Mouse (Mus musculus): ENCODE data around the gene Il6st.
A peak's percentile ranks its signal among the peaks of the same experiment; 100 is the strongest.

Gene Il6st

GRCm38 (mm10) chr13:112527186-112527585, 63.3 kb downstream of the Il6st start:
- no peak for DNase-seq (ENCODE audit: low read depth)

GRCm38 (mm10) chr13:112529893-112530292, 66.0 kb downstream of the Il6st start:
- DNase-seq (ENCODE audit: low read depth) = peak; percentile 91

DNA sequence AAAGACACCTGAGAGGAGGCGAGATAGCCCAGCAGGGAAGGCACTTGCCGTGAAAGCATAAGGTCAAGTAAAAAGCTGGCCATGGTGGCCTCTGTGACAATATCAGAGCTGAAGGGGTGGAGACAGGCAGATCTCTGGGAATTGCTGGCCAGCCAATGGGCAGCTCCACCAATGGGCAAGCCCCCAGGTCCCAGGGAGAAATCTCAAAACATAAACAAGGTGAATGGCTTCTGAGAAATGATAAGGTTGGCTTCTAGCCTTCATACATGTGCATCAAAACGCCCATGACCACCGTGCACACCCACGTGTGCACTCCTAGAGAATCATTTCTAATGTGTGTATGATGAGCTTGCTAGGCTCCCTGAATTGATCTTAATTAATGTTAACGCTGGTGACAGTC, 68.4 kb downstream of the Il6st start:
- DNase-seq (ENCODE audit: low read depth) = no peak

DNA sequence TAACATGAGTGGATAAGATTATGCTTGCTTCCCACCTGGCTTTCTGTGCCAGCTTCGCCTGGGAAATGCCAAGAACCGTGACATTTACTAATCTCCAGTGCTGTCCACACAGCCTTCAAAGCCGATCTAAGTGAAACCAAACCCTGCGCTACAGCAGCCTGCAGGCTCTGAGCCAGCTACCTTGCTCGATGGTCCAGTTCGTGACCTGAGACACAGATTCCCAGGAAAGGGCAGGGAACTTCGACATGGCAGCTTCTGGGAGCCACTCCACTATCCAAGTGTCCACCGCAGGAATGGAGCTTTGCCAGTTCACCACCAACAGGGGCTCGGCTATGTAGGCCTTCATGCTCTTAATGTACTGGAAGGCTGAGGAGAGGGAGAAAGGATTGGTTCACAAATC, 69.7 kb downstream of the Il6st start:
- no peak for DNase-seq (ENCODE audit: low read depth)

DNA sequence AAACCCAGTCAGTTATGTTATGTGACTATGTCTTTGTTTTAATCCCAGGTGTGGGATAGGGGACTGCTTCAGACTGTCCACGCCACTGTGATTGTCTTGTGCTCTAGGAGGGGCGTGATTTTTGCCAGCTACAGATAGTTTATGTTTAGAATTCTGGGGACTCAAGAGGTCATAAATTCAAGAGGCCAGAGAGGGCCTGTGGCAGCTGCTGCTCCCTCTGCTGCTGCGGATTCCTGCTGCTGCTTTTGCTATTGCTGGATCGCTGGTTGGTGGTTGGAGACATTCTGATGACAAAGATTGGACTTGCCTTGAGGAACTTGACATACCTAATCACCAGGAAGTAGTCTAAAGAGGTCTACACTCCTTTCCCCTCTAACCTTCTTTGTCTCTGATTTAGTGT, 72.7 kb downstream of the Il6st start:
- no peak for DNase-seq (ENCODE audit: low read depth)

- no peak for DNase-seq (ENCODE audit: low read depth)
Measured at GRCm38 (mm10) chr13:112537065-112537464, 73.2 kb downstream of the Il6st start.

- no peak for DNase-seq (ENCODE audit: low read depth)
Measured at GRCm38 (mm10) chr13:112540616-112541015, 76.7 kb downstream of the Il6st start.

- no peak for DNase-seq (ENCODE audit: low read depth)
Measured at GRCm38 (mm10) chr13:112541223-112541975, 77.5 kb downstream of the Il6st start.

- DNase-seq (ENCODE audit: low read depth) = no peak
Measured at GRCm38 (mm10) chr13:112551641-112552548, 88.0 kb downstream of the Il6st start.

DNA sequence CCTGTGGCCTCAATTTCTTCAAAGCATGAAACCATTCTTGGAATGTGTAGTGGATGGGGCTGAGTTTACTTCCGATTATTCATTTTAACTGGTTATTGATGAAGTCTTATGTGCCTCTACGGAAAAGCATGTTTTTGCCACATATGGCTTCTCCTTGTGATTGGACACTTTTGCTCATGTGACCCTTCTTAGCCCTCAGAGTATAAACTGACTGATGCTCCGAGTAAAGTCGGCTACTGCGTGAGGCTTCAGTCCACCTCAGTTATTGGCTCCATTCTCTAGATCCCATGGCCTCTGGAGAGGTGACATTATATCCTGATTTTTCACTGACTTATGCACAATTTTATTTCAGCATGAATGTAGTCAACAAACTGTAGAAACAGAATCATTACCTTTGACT, 89.4 kb downstream of the Il6st start:
- DNase-seq (ENCODE audit: low read depth) = no peak

- no peak for DNase-seq (ENCODE audit: low read depth)
Measured at GRCm38 (mm10) chr13:112556501-112556900, 92.6 kb downstream of the Il6st start.
